Mouse (Mus musculus) liver, adult 2 months (tissue): ENCODE data around the gene Sap30bp.

Experiments used
- CTCF ChIP-seq: fragments of 200-500 bp; IDR thresholded peaks from 2 replicates; pipeline ENCODE4 v1.5.1; 2011; ENCODE audit warnings: low read depth, low read length, control low read depth
- POLR2A ChIP-seq: fragments of 200-500 bp; IDR thresholded peaks from 2 replicates; pipeline ENCODE4 v1.6.1; 2011; ENCODE audit warnings: low read length, control low read depth; ENCODE audit not compliant: insufficient read depth; ENCODE audit errors: extremely low read depth

DNA sequence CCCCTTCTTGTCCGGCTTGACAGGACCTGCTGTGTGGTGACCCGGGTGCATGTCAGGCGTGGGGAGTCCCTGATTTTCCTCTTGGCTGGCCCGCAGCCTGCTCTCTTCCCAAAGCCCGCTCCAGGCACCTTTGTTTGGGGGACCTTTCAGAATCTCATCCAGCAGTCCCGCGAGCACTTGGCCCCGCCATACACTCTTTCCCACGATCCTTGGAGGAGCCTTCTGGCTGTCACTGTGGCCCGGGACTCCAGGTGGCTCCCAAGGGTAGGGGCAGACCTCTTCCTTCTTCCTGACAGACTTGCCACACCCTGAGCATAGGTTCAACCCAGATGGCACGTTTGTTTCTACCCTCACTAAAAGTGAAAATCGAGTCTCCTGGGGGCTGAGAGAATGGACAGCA is 42.5 kb downstream of the Sap30bp start:
- TF ChIP-seq POLR2A, result no peak
- TF ChIP-seq CTCF, result no peak
